Mouse (Mus musculus) spleen, adult 12 weeks (tissue): ENCODE measurements around the gene Slc30a3.

Source experiments
- DNase-seq: peaks from one replicate; pipeline ENCODE4 v3.0.0; 2022; ENCODE audit warnings: low spot score

Slc30a3 gene

GRCm38 (mm10) chr5:31108000-31108490 is at the start of gene Slc30a3:
TSS of gene Slc30a3 (minus strand) at chr5:31108237.
- DNase-seq, result no peak

- DNase-seq, result peak; percentile 51
These were observed 46.1 kb upstream of the Slc30a3 start, which contains the start of gene Mpv17 for GRCm38 (mm10) chr5:31154152-31154553. TSS of gene Mpv17 (minus strand) at chr5:31154251.

- no peak for DNase-seq
These were observed 45.6 kb upstream of the Slc30a3 start for GRCm38 (mm10) chr5:31153516-31154151.

GRCm38 (mm10) chr5:31151746-31152145 is 43.7 kb upstream of the Slc30a3 start:
- DNase-seq, result no peak

GRCm38 (mm10) chr5:31149781-31150180 is 41.7 kb upstream of the Slc30a3 start:
- DNase-seq, result no peak

GRCm38 (mm10) chr5:31138968-31139425 is 31.0 kb upstream of the Slc30a3 start:
- no peak for DNase-seq

- no peak for DNase-seq
These were observed 30.4 kb upstream of the Slc30a3 start, which contains the start of gene Ucn for GRCm38 (mm10) chr5:31138241-31138967. TSS of gene Ucn (minus strand) at chr5:31138829.

GRCm38 (mm10) chr5:31137658-31138057 is 29.6 kb upstream of the Slc30a3 start:
- DNase-seq, result no peak

- no peak for DNase-seq
These were observed 28.8 kb upstream of the Slc30a3 start for GRCm38 (mm10) chr5:31136730-31137424.

GRCm38 (mm10) chr5:31126050-31126449 is 18.0 kb upstream of the Slc30a3 start:
- DNase-seq, result no peak

GRCm38 (mm10) chr5:31123481-31123880 is 15.4 kb upstream of the Slc30a3 start:
- no peak for DNase-seq

GRCm38 (mm10) chr5:31121111-31121510 is 13.1 kb upstream of the Slc30a3 start:
- no peak for DNase-seq

- DNase-seq, result no peak
These were observed 8.9 kb upstream of the Slc30a3 start for GRCm38 (mm10) chr5:31116912-31117311.

GRCm38 (mm10) chr5:31116354-31116753 is 8.3 kb upstream of the Slc30a3 start, which contains the start of gene Trim54:
TSS of gene Trim54 (plus strand) at chr5:31116712.
- no peak for DNase-seq

GRCm38 (mm10) chr5:31110781-31111180 is 2.7 kb upstream of the Slc30a3 start:
- no peak for DNase-seq

GRCm38 (mm10) chr5:31105814-31106335 is 2.2 kb downstream of the Slc30a3 start, which contains the start of gene Dnajc5g:
TSS of gene Dnajc5g (plus strand) at chr5:31106285.
- DNase-seq, result no peak

GRCm38 (mm10) chr5:31095711-31096480 is 12.1 kb downstream of the Slc30a3 start:
- DNase-seq, result no peak

- DNase-seq, result peak; percentile 19
These were observed 13.0 kb downstream of the Slc30a3 start for GRCm38 (mm10) chr5:31094799-31095691.

GRCm38 (mm10) chr5:31094100-31094798 is 13.8 kb downstream of the Slc30a3 start:
- DNase-seq, result no peak
